Mouse (Mus musculus) adrenal gland, postnatal 10 days (tissue): ENCODE data around the gene Banf1. TPM values are rescaled to one million over a fixed set of nuclear protein-coding genes. Genes with fewer than 3 reads are reported as not detected.

Experiments
- total RNA-seq, 2 experiments: library from RNA; stranded (reverse); gene quantifications; 2 replicates each; pipeline ENCODE4 v1.2.3; 2021

Gene Banf1
- total RNA-seq, 2 experiments from 2014 or later = 165 to 169 TPM

Other genes starting within 250 kb of the Banf1 start
- gene Klc2, start 248.6 kb downstream of the Banf1 start, total RNA-seq = 10 to 100 TPM; 28.0 to 40.2 TPM
- gene Pacs1, start 94.0 kb downstream of the Banf1 start, total RNA-seq = 10 to 100 TPM; 23.3 to 28.7 TPM
- gene Sf3b2, start 71.7 kb downstream of the Banf1 start, total RNA-seq = 100 to 1,000 TPM; 149 to 167 TPM
- under 1 TPM; 0.27 to 0.51 TPM for gene Gal3st3, start 68.8 kb downstream of the Banf1 start, total RNA-seq
- not detected for gene Catsper1, start 31.4 kb downstream of the Banf1 start, total RNA-seq
- gene Cst6, start 17.6 kb downstream of the Banf1 start, total RNA-seq = 1 to 10 TPM; 1.4 to 2.4 TPM
- gene Eif1ad, start 427 bp downstream of the Banf1 start, total RNA-seq = 10 to 100 TPM; 33.6 to 37.8 TPM
- gene Sart1, start 21.5 kb upstream of the Banf1 start, total RNA-seq = 10 to 100 TPM; 63.6 to 65.1 TPM
- gene Tsga10ip, start 35.4 kb upstream of the Banf1 start, total RNA-seq = not detected
- gene Drap1, start 57.8 kb upstream of the Banf1 start, total RNA-seq = 100 to 1,000 TPM; 246 to 264 TPM
- gene AI837181, start 58.0 kb upstream of the Banf1 start, total RNA-seq = 10 to 100 TPM; 42.5 to 43.8 TPM
- under 1 TPM in 1 of 2 experiments, not detected in 1; 0.18 TPM for gene Fosl1, start 80.4 kb upstream of the Banf1 start, total RNA-seq
- gene Ccdc85b, start 90.7 kb upstream of the Banf1 start, total RNA-seq = 10 to 100 TPM in 1 of 2 experiments, 1 to 10 TPM in 1; 9.4 to 11.5 TPM
- 10 to 100 TPM; 74.9 to 99.3 TPM for gene Fibp, start 93.4 kb upstream of the Banf1 start, total RNA-seq
- 1 to 10 TPM; 1.4 to 1.8 TPM for gene Ctsw, start 101.3 kb upstream of the Banf1 start, total RNA-seq
- 10 to 100 TPM; 48.8 to 50.9 TPM for gene Efemp2, start 106.8 kb upstream of the Banf1 start, total RNA-seq
- gene Mus81, start 121.2 kb upstream of the Banf1 start, total RNA-seq = 10 to 100 TPM; 25.2 to 27.4 TPM
- 100 to 1,000 TPM; 651 to 659 TPM for gene Cfl1, start 123.3 kb upstream of the Banf1 start, total RNA-seq
- gene 1700020D05Rik, start 136.6 kb upstream of the Banf1 start, total RNA-seq = 1 to 10 TPM; 1.2 to 2.7 TPM
- 10 to 100 TPM in 1 of 2 experiments, 1 to 10 TPM in 1; 8.0 to 12.3 TPM for gene Snx32, start 143.4 kb upstream of the Banf1 start, total RNA-seq
- not detected for gene Ovol1, start 193.5 kb upstream of the Banf1 start, total RNA-seq
- 1 to 10 TPM; 6.3 to 7.3 TPM for gene Ap5b1, start 200.9 kb upstream of the Banf1 start, total RNA-seq
- 100 to 1,000 TPM in 1 of 2 experiments, 10 to 100 TPM in 1; 98.8 to 108 TPM for gene Rnaseh2c, start 234.7 kb upstream of the Banf1 start, total RNA-seq
- gene Kat5, start 243.1 kb upstream of the Banf1 start, total RNA-seq = 10 to 100 TPM; 49.9 to 52.2 TPM